Mouse (Mus musculus): Measurements from ENCODE around the gene Scg5. TPM values are rescaled to one million over a fixed set of nuclear protein-coding genes. Genes with fewer than 3 reads are reported as not detected.

Gene Scg5
- total RNA-seq (2015; ENCODE audit: low replicate concordance) (not detected in 2 replicates), total RNA-seq (2017; ENCODE audit: low replicate concordance) (not detected in 2 replicates)

GRCm38 (mm10) chr2:113828943-113829882 is at the start of gene Scg5:
TSS of gene Scg5 (minus strand) at chr2:113829121.
- ATAC-seq (replicated peaks; ENCODE audit: low FRiP score, poor library complexity, severe bottlenecking), result no peak

GRCm38 (mm10) chr2:113870115-113870514 is 41.2 kb upstream of the Scg5 start:
- ATAC-seq (replicated peaks; ENCODE audit: low FRiP score, poor library complexity, severe bottlenecking), result no peak

GRCm38 (mm10) chr2:113868404-113868803 is 39.5 kb upstream of the Scg5 start:
- no peak for ATAC-seq (replicated peaks; ENCODE audit: low FRiP score, poor library complexity, severe bottlenecking)

- ATAC-seq (replicated peaks; ENCODE audit: low FRiP score, poor library complexity, severe bottlenecking), result no peak
Observed at GRCm38 (mm10) chr2:113866155-113866554, 37.2 kb upstream of the Scg5 start.

GRCm38 (mm10) chr2:113849141-113849540 is 20.2 kb upstream of the Scg5 start:
- peak; percentile 45 for ATAC-seq (replicated peaks; ENCODE audit: low FRiP score, poor library complexity, severe bottlenecking)

GRCm38 (mm10) chr2:113848245-113849121 is 19.6 kb upstream of the Scg5 start, which contains the start of gene Arhgap11a:
TSS of gene Arhgap11a (minus strand) at chr2:113848661.
- peak; percentile 94 for ATAC-seq (replicated peaks; ENCODE audit: low FRiP score, poor library complexity, severe bottlenecking)

- ATAC-seq (replicated peaks; ENCODE audit: low FRiP score, poor library complexity, severe bottlenecking), result peak; percentile 31
Observed at GRCm38 (mm10) chr2:113847678-113848244, 18.8 kb upstream of the Scg5 start.

GRCm38 (mm10) chr2:113845081-113845480 is 16.2 kb upstream of the Scg5 start:
- ATAC-seq (replicated peaks; ENCODE audit: low FRiP score, poor library complexity, severe bottlenecking), result no peak

GRCm38 (mm10) chr2:113841656-113842437 is 12.9 kb upstream of the Scg5 start:
- no peak for ATAC-seq (replicated peaks; ENCODE audit: low FRiP score, poor library complexity, severe bottlenecking)

GRCm38 (mm10) chr2:113839488-113839887 is 10.6 kb upstream of the Scg5 start:
- ATAC-seq (replicated peaks; ENCODE audit: low FRiP score, poor library complexity, severe bottlenecking), result no peak

GRCm38 (mm10) chr2:113835219-113835618 is 6.3 kb upstream of the Scg5 start:
- no peak for ATAC-seq (replicated peaks; ENCODE audit: low FRiP score, poor library complexity, severe bottlenecking)

- ATAC-seq (replicated peaks; ENCODE audit: low FRiP score, poor library complexity, severe bottlenecking), result no peak
Observed at GRCm38 (mm10) chr2:113828086-113828942, 607 bp downstream of the Scg5 start.

GRCm38 (mm10) chr2:113823909-113824308 is 5.0 kb downstream of the Scg5 start:
- ATAC-seq (replicated peaks; ENCODE audit: low FRiP score, poor library complexity, severe bottlenecking), result no peak

- ATAC-seq (replicated peaks; ENCODE audit: low FRiP score, poor library complexity, severe bottlenecking), result no peak
Observed at GRCm38 (mm10) chr2:113822367-113822766, 6.6 kb downstream of the Scg5 start.

- ATAC-seq (replicated peaks; ENCODE audit: low FRiP score, poor library complexity, severe bottlenecking), result no peak
Observed at GRCm38 (mm10) chr2:113821176-113821734, 7.7 kb downstream of the Scg5 start.

GRCm38 (mm10) chr2:113820117-113820516 is 8.8 kb downstream of the Scg5 start:
- ATAC-seq (replicated peaks; ENCODE audit: low FRiP score, poor library complexity, severe bottlenecking), result no peak

GRCm38 (mm10) chr2:113817681-113818606 is 11.0 kb downstream of the Scg5 start:
- no peak for ATAC-seq (replicated peaks; ENCODE audit: low FRiP score, poor library complexity, severe bottlenecking)
